Mouse (Mus musculus): ENCODE results near the gene Zcchc13. TPM values are rescaled to one million over a fixed set of nuclear protein-coding genes. Genes with fewer than 3 reads are reported as not detected.
"Not testable (repeated sequence)": the region's sequence is repeated elsewhere in the genome, so short reads cannot be mapped to it uniquely, and the experiment has no call there.

Gene Zcchc13
- polyA plus RNA-seq, 1 experiment from 2014 or later = not detected

DNA sequence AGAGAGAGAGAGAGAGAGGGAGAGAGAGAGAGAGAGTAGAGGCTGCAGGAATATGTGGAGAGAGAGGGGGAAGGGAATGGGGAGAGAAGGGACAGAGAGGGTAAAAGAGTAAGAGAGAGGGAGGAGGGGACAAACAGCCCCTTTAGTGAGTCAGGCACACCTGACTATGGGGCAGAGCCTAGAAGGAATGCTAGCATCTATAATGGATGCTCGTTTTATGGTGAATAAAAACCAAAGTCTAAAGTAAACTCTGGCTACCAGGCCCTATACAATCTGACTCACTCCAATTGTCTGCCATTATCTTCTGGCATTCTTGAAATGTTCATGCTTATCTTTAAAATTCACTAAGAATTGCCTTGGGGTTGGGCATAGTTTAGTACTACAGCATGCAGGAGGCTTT is 21.7 kb downstream of the Zcchc13 start:
- DNase-seq (ENCODE audit: low spot score) (no peak), ATAC-seq (replicated peaks; ENCODE audit: insufficient number of reproducible peaks, low FRiP score, low TSS enrichment, low read depth) (no peak)
- no peaks in the 10 kb centered on the region for H3K9me3 ChIP-seq (replicated peaks; ENCODE audit: control insufficient read depth, low read length)
- 50% methylated on average over 1 of the region's 1 CpGs for WGBS
- no peak overlapping the region for H3K4me3 ChIP-seq (ENCODE audit: low read depth, low read length)
- H3K27me3 ChIP-seq (ENCODE audit: control insufficient read depth, insufficient read depth, low read length) = no peaks in the 10 kb centered on the region
- H3K4me1 ChIP-seq (ENCODE audit: control insufficient read depth, insufficient read depth, low read length) = no peaks in the 10 kb centered on the region
- H3K36me3 ChIP-seq (replicated peaks; ENCODE audit: control insufficient read depth, insufficient read depth, low read depth, low read length) = no peaks in the 10 kb centered on the region
- no peak overlapping the region for H3K9ac ChIP-seq (replicated peaks; ENCODE audit: low read length)
- H3K4me2 ChIP-seq (ENCODE audit: low read depth, low read length) = no peak overlapping the region
- no peak overlapping the region for H3K27ac ChIP-seq (replicated peaks; ENCODE audit: low read depth, low read length)

DNA sequence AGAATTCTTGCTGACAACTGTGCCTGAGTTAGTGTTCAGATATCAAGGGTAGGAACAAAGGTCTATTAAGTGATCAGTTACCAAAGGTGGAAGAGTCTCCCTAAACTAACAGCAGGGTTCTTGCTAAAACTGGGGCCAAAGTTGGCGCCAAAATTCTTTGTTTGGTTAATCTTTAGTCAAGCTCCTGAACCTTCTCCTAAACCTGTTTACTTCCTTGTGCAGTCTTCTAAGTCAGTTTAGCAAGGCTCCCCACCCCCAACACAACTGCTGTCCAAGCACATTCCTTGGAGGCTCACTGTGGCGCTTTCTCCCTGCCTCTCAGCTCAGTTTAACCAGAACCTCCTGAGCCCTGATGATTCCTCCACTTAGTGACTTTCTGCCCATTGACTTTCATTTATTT is 22.6 kb downstream of the Zcchc13 start:
- 23% methylated on average over 2 of the region's 2 CpGs for WGBS
- no peak overlapping the region for H3K27ac ChIP-seq (replicated peaks; ENCODE audit: low read depth, low read length)
- no peaks in the 10 kb centered on the region for H3K27me3 ChIP-seq (ENCODE audit: control insufficient read depth, insufficient read depth, low read length)
- H3K9ac ChIP-seq (replicated peaks; ENCODE audit: low read length) = no peak overlapping the region
- H3K36me3 ChIP-seq (replicated peaks; ENCODE audit: control insufficient read depth, insufficient read depth, low read depth, low read length) = no peaks in the 10 kb centered on the region
- DNase-seq (ENCODE audit: low spot score) (peak; percentile 18), ATAC-seq (replicated peaks; ENCODE audit: insufficient number of reproducible peaks, low FRiP score, low TSS enrichment, low read depth) (no peak)
- H3K9me3 ChIP-seq (replicated peaks; ENCODE audit: control insufficient read depth, low read length) = no peaks in the 10 kb centered on the region
- no peak overlapping the region for H3K4me3 ChIP-seq (ENCODE audit: low read depth, low read length)
- no peaks in the 10 kb centered on the region for H3K4me1 ChIP-seq (ENCODE audit: control insufficient read depth, insufficient read depth, low read length)
- H3K4me2 ChIP-seq (ENCODE audit: low read depth, low read length) = no peak overlapping the region

DNA sequence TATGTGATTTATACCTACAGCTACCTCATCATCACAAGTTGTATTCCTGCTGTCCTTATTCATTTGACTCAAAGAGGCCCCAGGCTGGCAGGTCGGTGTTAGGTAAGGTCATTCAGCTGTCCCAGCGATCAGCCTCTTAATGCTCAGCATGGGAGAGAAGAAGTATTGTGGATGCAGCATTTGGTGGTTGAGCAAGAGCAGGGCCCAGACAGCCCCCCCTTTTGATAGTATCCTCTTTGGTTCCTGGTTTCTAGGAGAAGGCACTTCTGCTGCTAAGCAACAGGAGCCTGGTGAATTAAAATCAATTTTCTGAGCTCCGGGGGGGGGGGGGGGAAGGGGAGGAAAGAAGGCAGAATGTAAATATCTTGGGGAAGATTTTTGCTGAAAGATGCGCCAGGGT is 28.6 kb downstream of the Zcchc13 start:
- no peak for DNase-seq (ENCODE audit: low spot score)
- H3K27ac ChIP-seq (replicated peaks; ENCODE audit: low read depth, low read length) = no peak overlapping the region
- H3K9me3 ChIP-seq (replicated peaks; ENCODE audit: control insufficient read depth, low read length) = no peaks in the 10 kb centered on the region
- H3K4me1 ChIP-seq (ENCODE audit: control insufficient read depth, insufficient read depth, low read length) = no peaks in the 10 kb centered on the region
- no peak overlapping the region for H3K4me3 ChIP-seq (ENCODE audit: low read depth, low read length)
- WGBS = 75% methylated on average over 4 of the region's 4 CpGs
- ATAC-seq (replicated peaks; ENCODE audit: insufficient number of reproducible peaks, low FRiP score, low TSS enrichment, low read depth) = no peak
- H3K27me3 ChIP-seq (ENCODE audit: control insufficient read depth, insufficient read depth, low read length) = 0 out of 2 replicates have a peak, but pooled peaks cover 2% of the 10 kb centered on the region
- no peaks in the 10 kb centered on the region for H3K36me3 ChIP-seq (replicated peaks; ENCODE audit: control insufficient read depth, insufficient read depth, low read depth, low read length)
- H3K4me2 ChIP-seq (ENCODE audit: low read depth, low read length) = no peak overlapping the region
- H3K9ac ChIP-seq (replicated peaks; ENCODE audit: low read length) = no peak overlapping the region

GRCm38 (mm10) chrX:103664445-103664844 is 34.1 kb downstream of the Zcchc13 start:
- H3K4me1 ChIP-seq (ENCODE audit: control insufficient read depth, insufficient read depth, low read length); H3K27me3 ChIP-seq (ENCODE audit: control insufficient read depth, insufficient read depth, low read length); ATAC-seq (replicated peaks; ENCODE audit: insufficient number of reproducible peaks, low FRiP score, low TSS enrichment, low read depth); H3K9me3 ChIP-seq (replicated peaks; ENCODE audit: control insufficient read depth, low read length); H3K36me3 ChIP-seq (replicated peaks; ENCODE audit: control insufficient read depth, insufficient read depth, low read depth, low read length); H3K9ac ChIP-seq (replicated peaks; ENCODE audit: low read length); H3K4me3 ChIP-seq (ENCODE audit: low read depth, low read length); DNase-seq (ENCODE audit: low spot score); H3K4me2 ChIP-seq (ENCODE audit: low read depth, low read length); H3K27ac ChIP-seq (replicated peaks; ENCODE audit: low read depth, low read length): not testable (repeated sequence)
- WGBS = 81% methylated on average over 10 of the region's 10 CpGs

DNA sequence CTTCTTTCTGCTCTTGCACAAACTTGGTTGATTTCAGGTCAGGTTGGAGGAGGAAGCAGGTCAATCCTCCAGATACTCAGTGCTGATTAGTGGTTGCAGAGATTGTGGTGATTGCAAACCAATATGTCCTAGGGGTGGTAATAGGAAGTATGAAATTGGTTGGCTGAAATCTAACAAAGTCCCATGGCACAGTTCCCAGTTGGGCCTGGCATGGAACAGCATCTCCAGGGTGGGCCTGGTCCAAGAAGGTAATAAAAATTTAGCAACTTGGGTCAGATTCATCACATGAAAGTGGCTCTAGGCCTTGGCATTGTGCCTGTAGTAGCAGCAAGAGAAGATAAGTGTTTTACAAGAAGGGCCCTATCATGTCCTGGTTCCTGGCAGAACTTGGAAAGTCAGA is 39.9 kb downstream of the Zcchc13 start:
- Histone ChIP-seq H3K27ac (replicated peaks; ENCODE audit: low read depth, low read length) (no peak overlapping the region), H3K36me3 (replicated peaks; ENCODE audit: control insufficient read depth, insufficient read depth, low read depth, low read length) (no peaks in the 10 kb centered on the region), H3K9ac (replicated peaks; ENCODE audit: low read length) (no peak overlapping the region), H3K4me3 (ENCODE audit: low read depth, low read length) (no peak overlapping the region), H3K4me2 (ENCODE audit: low read depth, low read length) (no peak overlapping the region), H3K27me3 (ENCODE audit: control insufficient read depth, insufficient read depth, low read length) (no peaks in the 10 kb centered on the region), H3K4me1 (ENCODE audit: control insufficient read depth, insufficient read depth, low read length) (no peaks in the 10 kb centered on the region), H3K9me3 (replicated peaks; ENCODE audit: control insufficient read depth, low read length) (no peaks in the 10 kb centered on the region)
- no peak for DNase-seq (ENCODE audit: low spot score)
- ATAC-seq (replicated peaks; ENCODE audit: insufficient number of reproducible peaks, low FRiP score, low TSS enrichment, low read depth) = no peak

DNA sequence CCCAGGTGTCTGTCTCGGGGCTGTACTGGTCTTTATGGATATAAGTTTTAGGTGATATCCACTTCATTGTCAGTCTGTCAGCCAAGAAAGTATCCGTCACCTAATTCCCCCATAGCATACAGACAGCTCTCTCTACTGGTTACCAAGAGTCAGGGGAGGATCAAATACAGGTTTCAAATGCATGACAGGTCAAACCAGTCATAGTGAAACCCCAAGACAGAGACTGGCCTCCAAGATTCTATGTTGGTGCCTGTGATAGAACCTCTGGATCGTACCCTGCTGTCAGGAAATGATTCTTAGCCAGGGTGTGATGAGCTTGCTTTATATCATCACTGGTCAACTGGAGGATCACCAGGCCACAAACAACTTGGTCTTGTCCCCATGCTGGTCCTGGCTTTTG is 43.4 kb downstream of the Zcchc13 start:
- Histone ChIP-seq H3K4me3 (ENCODE audit: low read depth, low read length) (no peak overlapping the region), H3K4me2 (ENCODE audit: low read depth, low read length) (no peak overlapping the region), H3K27me3 (ENCODE audit: control insufficient read depth, insufficient read depth, low read length) (no peaks in the 10 kb centered on the region), H3K4me1 (ENCODE audit: control insufficient read depth, insufficient read depth, low read length) (no peaks in the 10 kb centered on the region), H3K9ac (replicated peaks; ENCODE audit: low read length) (no peak overlapping the region), H3K36me3 (replicated peaks; ENCODE audit: control insufficient read depth, insufficient read depth, low read depth, low read length) (no peaks in the 10 kb centered on the region), H3K27ac (replicated peaks; ENCODE audit: low read depth, low read length) (no peak overlapping the region), H3K9me3 (replicated peaks; ENCODE audit: control insufficient read depth, low read length) (no peaks in the 10 kb centered on the region)
- 85% methylated on average over 3 of the region's 3 CpGs for WGBS
- ATAC-seq (replicated peaks; ENCODE audit: insufficient number of reproducible peaks, low FRiP score, low TSS enrichment, low read depth) = no peak
- DNase-seq (ENCODE audit: low spot score) = no peak

GRCm38 (mm10) chrX:103674674-103675073 is 44.3 kb downstream of the Zcchc13 start:
- H3K36me3 ChIP-seq (replicated peaks; ENCODE audit: control insufficient read depth, insufficient read depth, low read depth, low read length) = no peaks in the 10 kb centered on the region
- 26% methylated on average over 2 of the region's 2 CpGs for WGBS
- H3K4me1 ChIP-seq (ENCODE audit: control insufficient read depth, insufficient read depth, low read length) = no peaks in the 10 kb centered on the region
- no peak overlapping the region for H3K27ac ChIP-seq (replicated peaks; ENCODE audit: low read depth, low read length)
- DNase-seq (ENCODE audit: low spot score) (peak; percentile 9), ATAC-seq (replicated peaks; ENCODE audit: insufficient number of reproducible peaks, low FRiP score, low TSS enrichment, low read depth) (no peak)
- H3K27me3 ChIP-seq (ENCODE audit: control insufficient read depth, insufficient read depth, low read length) = no peaks in the 10 kb centered on the region; the same call in 1 of the 2 replicates
- H3K9me3 ChIP-seq (replicated peaks; ENCODE audit: control insufficient read depth, low read length) = no peaks in the 10 kb centered on the region
- no peak overlapping the region for H3K4me3 ChIP-seq (ENCODE audit: low read depth, low read length)
- no peak overlapping the region for H3K9ac ChIP-seq (replicated peaks; ENCODE audit: low read length)
- no peak overlapping the region for H3K4me2 ChIP-seq (ENCODE audit: low read depth, low read length)
